Mouse (Mus musculus) MEL (cell line): ENCODE measurements at regions not wholly inside any gene's neighbourhood (a gene's known extent, or its start where the extent isn't known, plus 50 kb on each side); places are given as distances from the start of the nearest gene placed in this dataset.

ENCODE experiments used
- DNase-seq: peaks from one replicate; pipeline ENCODE4 v3.0.0; 2011; ENCODE audit warnings: low read depth, low spot score
- H3K27ac ChIP-seq: 2 replicates; pipeline ENCODE4 v1.5.1; 2012; ENCODE audit warnings: low read depth, mild to moderate bottlenecking, control low read depth, low read length, moderate library complexity; ENCODE audit not compliant: control insufficient read depth
- H3K27me3 ChIP-seq, 2 experiments: fragments of 150-350 bp in 1 of 2; sonication (generic) in 1 of 2; 2 replicates each; pipeline ENCODE4 v1.6.1; 2012; ENCODE audit warnings: low read length in 2 of 2, mild to moderate bottlenecking in 2 of 2, improper control_type of control experiment in 1 of 2, moderate library complexity in 1 of 2; ENCODE audit not compliant: insufficient read depth in 2 of 2, control insufficient read depth in 1 of 2
- H3K36me3 ChIP-seq, 2 experiments: 2 replicates each; pipeline ENCODE4 v1.6.1; 2012 to 2014; ENCODE audit warnings: low read length in 2 of 2, improper control_type of control experiment in 1 of 2, inconsistent platforms in 1 of 2, mild to moderate bottlenecking in 1 of 2; ENCODE audit not compliant: insufficient read depth in 2 of 2, control insufficient read depth in 1 of 2
- H3K4me1 ChIP-seq, 2 experiments: fragments of 150-350 bp in 1 of 2; sonication (generic) in 1 of 2; 2 replicates each; pipeline ENCODE4 v1.6.1; 2012; ENCODE audit warnings: low read length in 2 of 2, improper control_type of control experiment in 1 of 2, mild to moderate bottlenecking in 1 of 2; ENCODE audit not compliant: insufficient read depth in 2 of 2, control insufficient read depth in 1 of 2
- H3K4me3 ChIP-seq, 2 experiments: fragments of 150-350 bp in 1 of 2; sonication (generic) in 1 of 2; 2 replicates each; pipeline ENCODE4 v1.5.1; 2012; ENCODE audit warnings: low read depth in 2 of 2, low read length in 2 of 2, mild to moderate bottlenecking in 2 of 2, moderate library complexity in 2 of 2, control low read depth in 1 of 2, improper control_type of control experiment in 1 of 2; ENCODE audit not compliant: control insufficient read depth in 1 of 2, insufficient read depth in 1 of 2
- H3K79me2 ChIP-seq: 2 replicates; pipeline ENCODE4 v1.6.1; 2012; ENCODE audit warnings: mild to moderate bottlenecking, low read length, moderate library complexity; ENCODE audit not compliant: control insufficient read depth, poor library complexity, insufficient read depth
- H3K9ac ChIP-seq: 2 replicates; pipeline ENCODE4 v1.6.1; 2012; ENCODE audit warnings: low read depth, mild to moderate bottlenecking, control low read depth, low read length, moderate library complexity; ENCODE audit not compliant: control insufficient read depth, poor library complexity, severe bottlenecking
- H3K9me3 ChIP-seq: fragments of 150-350 bp; sonication (generic); replicated peaks from 2 replicates; pipeline ENCODE4 v1.6.1; 2012; ENCODE audit warnings: mild to moderate bottlenecking, low read length, improper control_type of control experiment, moderate library complexity; ENCODE audit not compliant: insufficient read depth
- E2F4 ChIP-seq: IDR thresholded peaks from 2 replicates; pipeline ENCODE4 v1.6.1; 2011; ENCODE audit warnings: low read depth, low read length, improper control_type of control experiment, borderline replicate concordance
- ELF1 ChIP-seq: IDR thresholded peaks from 2 replicates; pipeline ENCODE4 v1.6.1; 2014; ENCODE audit warnings: low read depth, mild to moderate bottlenecking, inconsistent platforms, low read length, improper control_type of control experiment, moderate library complexity
- ETS1 ChIP-seq: IDR thresholded peaks from 2 replicates; pipeline ENCODE4 v1.6.1; 2012; ENCODE audit warnings: low read depth, mild to moderate bottlenecking, inconsistent platforms, low read length, improper control_type of control experiment, moderate library complexity
- MAFK ChIP-seq: IDR thresholded peaks from 2 replicates; pipeline ENCODE4 v1.6.1; 2011; ENCODE audit warnings: low read depth, mild to moderate bottlenecking, low read length, improper control_type of control experiment, borderline replicate concordance
- MAZ ChIP-seq: IDR thresholded peaks from 2 replicates; pipeline ENCODE4 v1.6.1; 2012; ENCODE audit warnings: low read depth, mild to moderate bottlenecking, inconsistent platforms, low read length, improper control_type of control experiment
- MEF2A ChIP-seq: IDR thresholded peaks from 2 replicates; pipeline ENCODE4 v1.6.1; 2014; ENCODE audit warnings: low read depth, mild to moderate bottlenecking, inconsistent platforms, low read length, improper control_type of control experiment; ENCODE audit not compliant: poor library complexity, insufficient replicate concordance, severe bottlenecking; ENCODE audit errors: extremely low read depth
- MYB ChIP-seq: IDR thresholded peaks from 2 replicates; pipeline ENCODE4 v1.6.1; 2011; ENCODE audit warnings: mild to moderate bottlenecking, low read depth, low read length, improper control_type of control experiment
- NRF1 ChIP-seq: IDR thresholded peaks from 2 replicates; pipeline ENCODE4 v1.6.1; 2014; ENCODE audit warnings: low read depth, mild to moderate bottlenecking, inconsistent platforms, low read length, improper control_type of control experiment, moderate library complexity; ENCODE audit not compliant: poor library complexity, insufficient read depth, severe bottlenecking
- POLR2A ChIP-seq, 2 experiments: IDR thresholded peaks; 2 replicates each; pipeline ENCODE4 v1.6.1; 2011 to 2012; ENCODE audit warnings: low read length in 2 of 2, mild to moderate bottlenecking in 2 of 2, control low read depth in 1 of 2, improper control_type of control experiment in 1 of 2, low read depth in 1 of 2, moderate library complexity in 1 of 2; ENCODE audit not compliant: control insufficient read depth in 1 of 2, insufficient read depth in 1 of 2, poor library complexity in 1 of 2
- RCOR1 ChIP-seq: IDR thresholded peaks from 2 replicates; pipeline ENCODE4 v1.6.1; 2012; ENCODE audit warnings: low read depth, mild to moderate bottlenecking, inconsistent platforms, low read length, improper control_type of control experiment
- TBP ChIP-seq: IDR thresholded peaks from 2 replicates; pipeline ENCODE4 v1.8.0; 2011; ENCODE audit warnings: low read depth, low read length, improper control_type of control experiment
- TCF12 ChIP-seq: IDR thresholded peaks from 2 replicates; pipeline ENCODE4 v1.6.1; 2014; ENCODE audit warnings: low read depth, mild to moderate bottlenecking, inconsistent platforms, low read length, improper control_type of control experiment, moderate library complexity
- UBTF ChIP-seq: IDR thresholded peaks from 2 replicates; pipeline ENCODE4 v1.6.1; 2012; ENCODE audit warnings: low read depth, mild to moderate bottlenecking, inconsistent platforms, low read length, improper control_type of control experiment, moderate library complexity, borderline replicate concordance; ENCODE audit not compliant: insufficient read depth
- ZC3H11A ChIP-seq: IDR thresholded peaks from 2 replicates; pipeline ENCODE4 v1.6.1; 2012; ENCODE audit warnings: low read depth, mild to moderate bottlenecking, inconsistent platforms, low read length, improper control_type of control experiment
- ZKSCAN1 ChIP-seq: IDR thresholded peaks from 2 replicates; pipeline ENCODE4 v1.6.1; 2012; ENCODE audit warnings: low read depth, mild to moderate bottlenecking, inconsistent platforms, low read length, improper control_type of control experiment, moderate library complexity
- ZMIZ1 ChIP-seq: IDR thresholded peaks from 2 replicates; pipeline ENCODE4 v1.6.1; 2012; ENCODE audit warnings: low read depth, mild to moderate bottlenecking, inconsistent platforms, low read length, improper control_type of control experiment, moderate library complexity
- ZNF384 ChIP-seq: IDR thresholded peaks from 2 replicates; pipeline ENCODE4 v1.6.1; 2012; ENCODE audit warnings: low read depth, mild to moderate bottlenecking, inconsistent platforms, low read length, improper control_type of control experiment

- Histone ChIP-seq H3K4me3 (no peak overlapping the region), H3K9me3 (no peaks in the 10 kb centered on the region), H3K36me3 (peaks cover 0 to 2% of the 10 kb centered on the region in 2 experiments; a peak in 1 of 4 replicates), H3K27ac (no peak overlapping the region), H3K79me2 (no peaks in the 10 kb centered on the region), H3K27me3 (no peaks in the 10 kb centered on the region), H3K4me1 (peaks cover 0 to 9% of the 10 kb centered on the region in 2 experiments; a peak in 2 of 4 replicates), H3K9ac (no peak overlapping the region)
- TF ChIP-seq MYB = no peak
- no peak for TF ChIP-seq MAZ
- TF ChIP-seq E2F4 = no peak
- TF ChIP-seq UBTF = no peak
- no peak for TF ChIP-seq ETS1
- TF ChIP-seq NRF1 = no peak
- TF ChIP-seq RCOR1 = no peak
- DNase-seq = no peak
These were observed 266.1 kb upstream of the Slitrk1 start for GRCm38 (mm10) chr14:109180029-109180585.

- Histone ChIP-seq H3K27me3 (no peaks in the 10 kb centered on the region), H3K4me1 (peaks cover 0 to 9% of the 10 kb centered on the region in 2 experiments; a peak in 2 of 4 replicates), H3K79me2 (no peaks in the 10 kb centered on the region), H3K36me3 (peaks cover 0 to 2% of the 10 kb centered on the region in 2 experiments; a peak in 1 of 4 replicates), H3K4me3 (no peak overlapping the region), H3K9me3 (no peaks in the 10 kb centered on the region), H3K27ac (no peak overlapping the region), H3K9ac (no peak overlapping the region)
- TF ChIP-seq POLR2A (IDR thresholded peaks at IDR 0.05; ENCODE audit: control insufficient read depth in 1 of 2, insufficient read depth in 1 of 2, low read depth in 1 of 2, low read length in 2 of 2, poor library complexity in 1 of 2) (no peak), ELF1 (no peak), MEF2A (no peak), ETS1 (no peak), TCF12 (no peak), MAFK (no peak), ZC3H11A (no peak), E2F4 (no peak), ZKSCAN1 (no peak), TBP (no peak), ZMIZ1 (no peak), ZNF384 (no peak)
- DNase-seq = no peak
These were observed 262.7 kb upstream of the Slitrk1 start for GRCm38 (mm10) chr14:109176602-109177179.
